Mouse (Mus musculus): ENCODE measurements around the gene Ip6k3. TPM values are rescaled to one million over a fixed set of nuclear protein-coding genes. Genes with fewer than 3 reads are reported as not detected.

Ip6k3 gene
- polyA plus RNA-seq, 1 experiment from 2014 or later, result not detected

DNA sequence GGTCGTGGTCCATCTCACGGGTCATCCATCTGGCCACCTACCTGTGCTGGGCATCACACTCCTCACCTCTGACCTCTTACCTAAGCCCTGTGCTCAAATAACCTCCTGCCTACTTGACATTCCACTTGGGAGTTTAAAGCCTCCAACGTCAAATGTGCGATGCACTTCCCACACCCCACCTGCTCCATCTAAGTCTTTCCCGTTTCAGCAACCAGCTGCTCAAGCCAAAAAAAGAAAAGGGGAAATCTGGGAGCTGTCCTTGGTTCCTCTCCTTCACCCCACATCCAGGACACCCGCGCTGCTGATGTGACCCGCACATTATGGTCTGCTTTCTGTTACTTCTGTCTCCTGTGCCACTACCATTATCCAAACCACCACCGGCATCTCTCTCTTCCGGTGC, 35.4 kb downstream of the Ip6k3 start:
- H3K4me1 ChIP-seq (replicated peaks; ENCODE audit: control insufficient read depth, insufficient read depth, low read length), result peaks cover 4% of the 10 kb centered on the region
- TF ChIP-seq CTCF (IDR thresholded peaks at IDR 0.05; ENCODE audit: low read depth), result no peak
- H3K36me3 ChIP-seq (ENCODE audit: control insufficient read depth, insufficient read depth), result no peaks in the 10 kb centered on the region; the same call in 1 of the 2 replicates
- no peak overlapping the region for H3K9ac ChIP-seq (ENCODE audit: low read depth, low read length)
- 90% methylated on average over 10 of the region's 10 CpGs for WGBS
- no peaks in the 10 kb centered on the region for H3K27me3 ChIP-seq (replicated peaks; ENCODE audit: control insufficient read depth, insufficient read depth, low read length)
- no peak for ATAC-seq
- H3K4me2 ChIP-seq (replicated peaks; ENCODE audit: low read depth), result no peak overlapping the region
- H3K9me3 ChIP-seq (ENCODE audit: control insufficient read depth), result no peaks in the 10 kb centered on the region
- H3K27ac ChIP-seq (ENCODE audit: low read depth, low read length), result no peak overlapping the region
- H3K4me3 ChIP-seq (ENCODE audit: low read depth, low read length), result no peak overlapping the region

DNA sequence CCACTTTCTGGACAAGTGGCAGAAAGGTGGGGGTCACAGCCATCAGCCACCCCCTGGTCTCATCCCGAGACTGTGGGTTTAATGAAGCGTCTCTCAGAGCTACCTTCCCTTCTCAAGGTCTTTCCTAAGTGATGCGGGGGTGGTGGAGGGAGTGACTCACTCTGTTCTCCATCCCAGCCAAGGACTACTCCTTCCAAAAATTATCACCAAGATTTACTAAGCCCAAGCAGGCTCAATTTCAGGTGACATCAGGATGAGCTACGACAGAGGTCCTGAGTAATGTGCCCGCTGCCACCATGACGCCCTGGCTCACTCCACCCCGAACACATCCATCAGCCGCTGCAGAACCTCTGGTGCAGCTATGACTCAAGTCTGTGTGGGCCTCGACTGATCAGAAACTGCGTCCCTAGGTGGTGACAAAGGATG, 36.3 kb downstream of the Ip6k3 start:
- WGBS, result 82% methylated on average over 10 of the region's 10 CpGs
- ATAC-seq, result no peak
- H3K9ac ChIP-seq (ENCODE audit: low read depth, low read length), result no peak overlapping the region
- TF ChIP-seq CTCF (IDR thresholded peaks at IDR 0.05; ENCODE audit: low read depth), result no peak
- H3K27me3 ChIP-seq (replicated peaks; ENCODE audit: control insufficient read depth, insufficient read depth, low read length), result no peaks in the 10 kb centered on the region
- H3K4me3 ChIP-seq (ENCODE audit: low read depth, low read length), result no peak overlapping the region
- peaks cover 4% of the 10 kb centered on the region for H3K4me1 ChIP-seq (replicated peaks; ENCODE audit: control insufficient read depth, insufficient read depth, low read length)
- H3K9me3 ChIP-seq (ENCODE audit: control insufficient read depth), result no peaks in the 10 kb centered on the region
- H3K4me2 ChIP-seq (replicated peaks; ENCODE audit: low read depth), result no peak overlapping the region
- H3K27ac ChIP-seq (ENCODE audit: low read depth, low read length), result no peak overlapping the region
- no peaks in the 10 kb centered on the region; the same call in 1 of the 2 replicates for H3K36me3 ChIP-seq (ENCODE audit: control insufficient read depth, insufficient read depth)

DNA sequence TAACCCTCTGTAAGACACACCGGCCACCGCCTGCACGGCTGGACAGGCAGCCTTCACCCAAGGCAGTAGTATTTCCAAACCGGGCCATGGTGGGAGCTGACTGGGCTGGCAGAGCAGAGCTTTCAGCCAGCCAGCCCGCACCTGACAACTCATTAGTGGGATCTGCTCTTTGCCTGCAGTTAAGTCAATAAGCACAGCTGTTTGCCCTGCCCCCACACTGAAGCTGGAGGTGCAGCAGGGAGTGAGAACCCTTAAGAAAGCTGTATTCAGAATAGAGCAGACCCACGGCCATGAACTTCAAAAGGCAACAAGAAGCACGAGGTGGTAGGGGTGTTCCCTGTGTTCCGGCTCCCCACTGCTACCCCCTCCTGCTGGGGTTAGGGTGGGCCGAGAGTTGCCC, 37.3 kb downstream of the Ip6k3 start:
- Histone ChIP-seq H3K4me2 (replicated peaks; ENCODE audit: low read depth) (no peak overlapping the region), H3K36me3 (ENCODE audit: control insufficient read depth, insufficient read depth) (peaks cover 5% of the 10 kb centered on the region; the same call in 1 of the 2 replicates), H3K27me3 (replicated peaks; ENCODE audit: control insufficient read depth, insufficient read depth, low read length) (no peaks in the 10 kb centered on the region), H3K4me1 (replicated peaks; ENCODE audit: control insufficient read depth, insufficient read depth, low read length) (peaks cover 4% of the 10 kb centered on the region), H3K9ac (ENCODE audit: low read depth, low read length) (peak overlapping the region; percentile 26; the same call in 1 of the 2 replicates), H3K9me3 (ENCODE audit: control insufficient read depth) (no peaks in the 10 kb centered on the region), H3K27ac (ENCODE audit: low read depth, low read length) (no peak overlapping the region), H3K4me3 (ENCODE audit: low read depth, low read length) (no peak overlapping the region)
- ATAC-seq, result no peak
- 56% methylated on average over 9 of the region's 9 CpGs for WGBS
- TF ChIP-seq CTCF (IDR thresholded peaks at IDR 0.05; ENCODE audit: low read depth), result no peak

DNA sequence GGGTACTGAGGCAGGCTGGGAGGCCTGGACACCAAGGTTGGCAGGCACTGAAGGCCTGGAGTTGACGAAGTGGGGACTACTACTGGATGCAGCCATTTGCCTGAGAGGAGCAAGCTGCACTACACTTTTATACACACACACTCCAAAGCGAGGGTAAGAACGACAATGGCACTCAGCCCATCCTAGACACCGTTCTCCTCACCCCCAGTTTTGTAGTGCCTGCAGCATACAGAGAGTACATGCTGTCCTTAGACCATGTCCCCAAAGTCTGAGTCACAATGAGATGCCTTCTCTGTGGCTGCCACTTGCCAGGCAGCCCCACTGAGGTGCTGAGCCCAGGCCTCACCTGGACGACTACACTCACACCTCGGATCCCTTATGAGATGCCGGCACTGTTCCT, 37.8 kb downstream of the Ip6k3 start:
- no peak for TF ChIP-seq CTCF (IDR thresholded peaks at IDR 0.05; ENCODE audit: low read depth)
- 72% methylated on average over 7 of the region's 7 CpGs for WGBS

DNA sequence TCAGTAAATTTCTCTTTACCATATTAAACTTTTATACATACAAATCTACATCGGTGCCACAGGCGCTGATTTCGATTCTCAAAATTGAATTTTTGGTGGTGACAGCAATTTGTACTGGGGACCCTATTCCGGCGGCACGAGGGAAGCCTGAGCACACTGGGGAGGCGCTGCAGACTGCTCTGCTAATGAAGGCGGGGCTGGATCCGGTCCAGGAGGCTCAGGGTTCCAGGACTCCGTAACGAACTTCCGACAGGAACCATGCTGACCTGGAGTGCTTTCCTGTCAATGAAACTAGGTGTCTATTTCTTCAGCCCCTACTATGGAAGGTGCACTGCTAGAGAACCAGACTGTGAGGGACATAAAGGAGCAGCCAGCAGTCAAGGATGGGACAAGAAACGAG, 38.3 kb downstream of the Ip6k3 start:
- Histone ChIP-seq H3K9ac (ENCODE audit: low read depth, low read length) (no peak overlapping the region), H3K27ac (ENCODE audit: low read depth, low read length) (no peak overlapping the region), H3K36me3 (ENCODE audit: control insufficient read depth, insufficient read depth) (peaks cover 5% of the 10 kb centered on the region; the same call in 1 of the 2 replicates), H3K9me3 (ENCODE audit: control insufficient read depth) (no peaks in the 10 kb centered on the region), H3K4me3 (ENCODE audit: low read depth, low read length) (no peak overlapping the region), H3K4me2 (replicated peaks; ENCODE audit: low read depth) (no peak overlapping the region), H3K4me1 (replicated peaks; ENCODE audit: control insufficient read depth, insufficient read depth, low read length) (peaks cover 4% of the 10 kb centered on the region), H3K27me3 (replicated peaks; ENCODE audit: control insufficient read depth, insufficient read depth, low read length) (no peaks in the 10 kb centered on the region)
- no peak for ATAC-seq
- no peak for TF ChIP-seq CTCF (IDR thresholded peaks at IDR 0.05; ENCODE audit: low read depth)
- 76% methylated on average over 13 of the region's 13 CpGs for WGBS

More for the DNA sequence above, 37.8 kb downstream of the Ip6k3 start:
- peaks cover 5% of the 10 kb centered on the region; the same call in 1 of the 2 replicates for H3K36me3 ChIP-seq (ENCODE audit: control insufficient read depth, insufficient read depth)
- peak overlapping the region; percentile 26; the same call in 1 of the 2 replicates for H3K9ac ChIP-seq (ENCODE audit: low read depth, low read length)
- no peak overlapping the region for H3K4me2 ChIP-seq (replicated peaks; ENCODE audit: low read depth)
- H3K9me3 ChIP-seq (ENCODE audit: control insufficient read depth), result no peaks in the 10 kb centered on the region
- no peaks in the 10 kb centered on the region for H3K27me3 ChIP-seq (replicated peaks; ENCODE audit: control insufficient read depth, insufficient read depth, low read length)
- ATAC-seq, result no peak
- no peak overlapping the region for H3K27ac ChIP-seq (ENCODE audit: low read depth, low read length)
- H3K4me1 ChIP-seq (replicated peaks; ENCODE audit: control insufficient read depth, insufficient read depth, low read length), result peaks cover 4% of the 10 kb centered on the region
- H3K4me3 ChIP-seq (ENCODE audit: low read depth, low read length), result no peak overlapping the region

DNA sequence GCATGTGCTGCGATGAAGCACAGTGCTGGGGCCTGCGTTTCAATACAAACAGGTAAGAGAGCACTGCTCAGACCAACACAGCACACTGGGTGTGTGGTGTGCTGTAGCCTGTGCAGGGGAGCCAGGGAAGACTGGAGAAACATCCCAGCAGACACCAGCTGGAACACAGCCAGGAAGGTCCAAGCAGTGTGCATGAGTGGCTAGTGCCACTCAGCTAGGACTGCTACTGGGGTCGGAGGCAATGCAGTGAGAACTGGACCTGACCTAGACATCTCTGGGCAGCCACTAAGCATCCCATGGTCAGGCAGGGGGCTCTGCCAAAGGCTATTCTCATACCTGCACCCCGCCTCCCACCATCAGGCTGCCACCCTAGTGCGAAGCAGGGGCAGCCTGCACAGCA, 39.4 kb downstream of the Ip6k3 start:
- no peak for ATAC-seq
- Histone ChIP-seq H3K4me3 (ENCODE audit: low read depth, low read length) (no peak overlapping the region), H3K27me3 (replicated peaks; ENCODE audit: control insufficient read depth, insufficient read depth, low read length) (no peaks in the 10 kb centered on the region), H3K9ac (ENCODE audit: low read depth, low read length) (no peak overlapping the region), H3K36me3 (ENCODE audit: control insufficient read depth, insufficient read depth) (peaks cover 14% of the 10 kb centered on the region; the same call in 1 of the 2 replicates), H3K4me2 (replicated peaks; ENCODE audit: low read depth) (no peak overlapping the region), H3K27ac (ENCODE audit: low read depth, low read length) (no peak overlapping the region), H3K9me3 (ENCODE audit: control insufficient read depth) (no peaks in the 10 kb centered on the region), H3K4me1 (replicated peaks; ENCODE audit: control insufficient read depth, insufficient read depth, low read length) (peaks cover 2% of the 10 kb centered on the region)
- 89% methylated on average over 5 of the region's 5 CpGs for WGBS
- TF ChIP-seq CTCF (IDR thresholded peaks at IDR 0.05; ENCODE audit: low read depth), result no peak

DNA sequence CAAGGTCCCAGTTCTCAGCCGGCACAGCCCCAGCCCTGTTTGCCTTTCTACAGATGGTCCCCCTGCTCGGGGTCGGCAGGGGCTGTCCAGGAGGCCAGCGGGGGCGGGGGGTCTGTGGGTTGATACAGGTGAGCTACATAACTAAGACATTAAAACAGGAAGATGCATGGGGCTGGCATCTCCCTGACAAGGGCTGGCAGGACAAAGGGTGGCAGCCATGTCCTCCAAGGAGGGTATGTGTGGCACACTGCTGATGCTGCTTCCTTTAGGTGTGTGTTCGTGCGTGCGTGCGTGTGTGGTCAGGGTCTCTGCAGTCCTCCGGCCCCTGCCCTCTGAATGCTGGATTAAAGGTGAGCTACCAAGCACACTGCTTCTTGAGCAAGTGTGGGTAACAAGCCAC, 40.6 kb downstream of the Ip6k3 start:
- ATAC-seq, result no peak
- Histone ChIP-seq H3K36me3 (ENCODE audit: control insufficient read depth, insufficient read depth) (peaks cover 26% of the 10 kb centered on the region), H3K9ac (ENCODE audit: low read depth, low read length) (no peak overlapping the region), H3K9me3 (ENCODE audit: control insufficient read depth) (no peaks in the 10 kb centered on the region), H3K4me3 (ENCODE audit: low read depth, low read length) (no peak overlapping the region), H3K27me3 (replicated peaks; ENCODE audit: control insufficient read depth, insufficient read depth, low read length) (no peaks in the 10 kb centered on the region), H3K27ac (ENCODE audit: low read depth, low read length) (no peak overlapping the region), H3K4me1 (replicated peaks; ENCODE audit: control insufficient read depth, insufficient read depth, low read length) (0 out of 2 replicates have a peak, but pooled peaks cover 4% of the 10 kb centered on the region), H3K4me2 (replicated peaks; ENCODE audit: low read depth) (no peak overlapping the region)
- 68% methylated on average over 10 of the region's 10 CpGs for WGBS
- TF ChIP-seq CTCF (IDR thresholded peaks at IDR 0.05; ENCODE audit: low read depth), result no peak
